Mouse (Mus musculus): Measurements from ENCODE around the gene Cdhr3. TPM values are rescaled to one million over a fixed set of nuclear protein-coding genes. Genes with fewer than 3 reads are reported as not detected.

Cdhr3 gene
- total and polyA plus RNA-seq, 3 experiments: 0.34 to 1.8 (median 0.39) TPM

- H3K36me3 ChIP-seq (ENCODE audit: control insufficient read depth, insufficient read depth, low read length): no peaks in the 10 kb centered on the region
- H3K9ac ChIP-seq (ENCODE audit: low read depth, low read length): no peak overlapping the region
- H3K27ac ChIP-seq: no peak overlapping the region
- no peak overlapping the region for H3K4me3 ChIP-seq
- 89% methylated on average over 3 of the region's 3 CpGs for WGBS
- intact Hi-C loops (cut with DNase I): no loop called here
- no peaks in the 10 kb centered on the region for H3K79me2 ChIP-seq (replicated peaks; ENCODE audit: control insufficient read depth, insufficient read depth, low read length)
- no peak for TF ChIP-seq CTCF (IDR thresholded peaks at IDR 0.05)
- TF ChIP-seq POLR2A (IDR thresholded peaks at IDR 0.05; ENCODE audit: insufficient read depth, low read depth, low read length): no peak
- TF ChIP-seq EP300 (IDR thresholded peaks at IDR 0.05; ENCODE audit: insufficient read depth, low read depth, low read length): no peak
- peaks cover 4% of the 10 kb centered on the region for H3K4me1 ChIP-seq (ENCODE audit: control insufficient read depth, insufficient read depth, low read length)
- H3K27me3 ChIP-seq (ENCODE audit: control insufficient read depth, insufficient read depth, low read length): no peaks in the 10 kb centered on the region
- DNase-seq: no peak
Measured at GRCm38 (mm10) chr12:33048391-33048790, 44.3 kb downstream of the Cdhr3 start.

DNA sequence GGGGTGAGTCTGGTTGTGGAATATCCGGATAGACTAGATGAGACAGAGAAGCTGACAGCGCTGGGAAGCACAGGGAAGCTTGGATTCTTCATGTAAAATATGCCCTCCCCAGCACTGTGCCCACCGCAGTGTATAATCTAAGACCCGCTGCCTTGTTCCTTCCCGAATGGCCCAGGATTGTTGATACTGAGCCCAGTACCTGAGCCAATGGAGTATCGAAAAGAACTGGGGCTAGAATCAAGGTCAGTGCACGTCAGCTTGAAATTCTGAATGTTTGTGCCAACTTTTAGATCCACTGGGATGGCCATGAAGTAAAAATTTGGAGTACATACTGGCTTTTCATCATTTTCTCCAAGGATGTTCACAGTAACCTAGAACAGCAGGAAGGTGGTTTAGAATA is 46.2 kb downstream of the Cdhr3 start:
- no peak overlapping the region for H3K9ac ChIP-seq (ENCODE audit: low read depth, low read length)
- H3K4me3 ChIP-seq: no peak overlapping the region
- TF ChIP-seq EP300 (IDR thresholded peaks at IDR 0.05; ENCODE audit: insufficient read depth, low read depth, low read length) (no peak), CTCF (IDR thresholded peaks at IDR 0.05) (no peak), POLR2A (IDR thresholded peaks at IDR 0.05; ENCODE audit: insufficient read depth, low read depth, low read length) (no peak)
- DNase-seq: no peak
- no peaks in the 10 kb centered on the region for H3K27me3 ChIP-seq (ENCODE audit: control insufficient read depth, insufficient read depth, low read length)
- H3K36me3 ChIP-seq (ENCODE audit: control insufficient read depth, insufficient read depth, low read length): no peaks in the 10 kb centered on the region
- H3K79me2 ChIP-seq (replicated peaks; ENCODE audit: control insufficient read depth, insufficient read depth, low read length): no peaks in the 10 kb centered on the region
- 80% methylated on average over 7 of the region's 7 CpGs for WGBS
- H3K27ac ChIP-seq: no peak overlapping the region
- intact Hi-C loops (cut with DNase I): no loop called here
- H3K4me1 ChIP-seq (ENCODE audit: control insufficient read depth, insufficient read depth, low read length): peaks cover 4% of the 10 kb centered on the region

GRCm38 (mm10) chr12:33045533-33046361 is 46.9 kb downstream of the Cdhr3 start:
- peak overlapping the region; percentile 23; the same call in 1 of the 2 replicates for H3K4me3 ChIP-seq
- peak in 1 of 2 experiments; percentile 33 for DNase-seq
- H3K27me3 ChIP-seq (ENCODE audit: control insufficient read depth, insufficient read depth, low read length): no peaks in the 10 kb centered on the region
- no peak for TF ChIP-seq POLR2A (IDR thresholded peaks at IDR 0.05; ENCODE audit: insufficient read depth, low read depth, low read length)
- no peak overlapping the region for H3K9ac ChIP-seq (ENCODE audit: low read depth, low read length)
- H3K27ac ChIP-seq: no peak overlapping the region
- no peaks in the 10 kb centered on the region for H3K79me2 ChIP-seq (replicated peaks; ENCODE audit: control insufficient read depth, insufficient read depth, low read length)
- intact Hi-C loops (cut with DNase I): no loop called here
- no peaks in the 10 kb centered on the region for H3K36me3 ChIP-seq (ENCODE audit: control insufficient read depth, insufficient read depth, low read length)
- H3K4me1 ChIP-seq (ENCODE audit: control insufficient read depth, insufficient read depth, low read length): peaks cover 4% of the 10 kb centered on the region
- WGBS: 38% methylated on average over 16 of the region's 16 CpGs

GRCm38 (mm10) chr12:33041476-33041875 is 51.2 kb downstream of the Cdhr3 start:
- Histone ChIP-seq H3K9ac (ENCODE audit: low read depth, low read length) (no peak overlapping the region), H3K4me3 (no peak overlapping the region), H3K4me1 (ENCODE audit: control insufficient read depth, insufficient read depth, low read length) (peaks cover 4% of the 10 kb centered on the region), H3K27ac (no peak overlapping the region), H3K36me3 (ENCODE audit: control insufficient read depth, insufficient read depth, low read length) (no peaks in the 10 kb centered on the region), H3K27me3 (ENCODE audit: control insufficient read depth, insufficient read depth, low read length) (no peaks in the 10 kb centered on the region), H3K79me2 (replicated peaks; ENCODE audit: control insufficient read depth, insufficient read depth, low read length) (no peaks in the 10 kb centered on the region)
- TF ChIP-seq POLR2A (IDR thresholded peaks at IDR 0.05; ENCODE audit: insufficient read depth, low read depth, low read length): no peak
- no peak for TF ChIP-seq CTCF (IDR thresholded peaks at IDR 0.05)
- no peak for TF ChIP-seq EP300 (IDR thresholded peaks at IDR 0.05; ENCODE audit: insufficient read depth, low read depth, low read length)
- 73% methylated on average over 7 of the region's 7 CpGs for WGBS
- peak in 1 of 2 experiments; percentile 24 for DNase-seq
- intact Hi-C loops (cut with DNase I): no loop called here

- Histone ChIP-seq H3K27ac (no peak overlapping the region), H3K4me1 (ENCODE audit: control insufficient read depth, insufficient read depth, low read length) (peaks cover 6% of the 10 kb centered on the region), H3K4me3 (no peak overlapping the region), H3K9ac (ENCODE audit: low read depth, low read length) (no peak overlapping the region), H3K27me3 (ENCODE audit: control insufficient read depth, insufficient read depth, low read length) (no peaks in the 10 kb centered on the region), H3K36me3 (ENCODE audit: control insufficient read depth, insufficient read depth, low read length) (no peaks in the 10 kb centered on the region), H3K79me2 (replicated peaks; ENCODE audit: control insufficient read depth, insufficient read depth, low read length) (no peaks in the 10 kb centered on the region)
- TF ChIP-seq POLR2A (IDR thresholded peaks at IDR 0.05; ENCODE audit: insufficient read depth, low read depth, low read length) (no peak), CTCF (IDR thresholded peaks at IDR 0.05) (no peak), EP300 (IDR thresholded peaks at IDR 0.05; ENCODE audit: insufficient read depth, low read depth, low read length) (no peak)
- no peak for DNase-seq
- WGBS: 61% methylated on average over 2 of the region's 2 CpGs
- intact Hi-C loops (cut with DNase I): no loop called here
Measured at GRCm38 (mm10) chr12:33040811-33041210, 51.9 kb downstream of the Cdhr3 start.

- no peak for TF ChIP-seq EP300 (IDR thresholded peaks at IDR 0.05; ENCODE audit: insufficient read depth, low read depth, low read length)
- no peak for TF ChIP-seq POLR2A (IDR thresholded peaks at IDR 0.05; ENCODE audit: insufficient read depth, low read depth, low read length)
- TF ChIP-seq CTCF (IDR thresholded peaks at IDR 0.05): no peak
- no peak for DNase-seq
- no peak overlapping the region for H3K4me3 ChIP-seq
Measured at GRCm38 (mm10) chr12:33038676-33039075, 54.0 kb downstream of the Cdhr3 start.

More at GRCm38 (mm10) chr12:33038676-33039075, 54.0 kb downstream of the Cdhr3 start:
- no peaks in the 10 kb centered on the region for H3K36me3 ChIP-seq (ENCODE audit: control insufficient read depth, insufficient read depth, low read length)
- no peak overlapping the region for H3K27ac ChIP-seq
- no peaks in the 10 kb centered on the region for H3K27me3 ChIP-seq (ENCODE audit: control insufficient read depth, insufficient read depth, low read length)
- peaks cover 7% of the 10 kb centered on the region for H3K4me1 ChIP-seq (ENCODE audit: control insufficient read depth, insufficient read depth, low read length)
- intact Hi-C loops (cut with DNase I): no loop called here
- no peak overlapping the region for H3K9ac ChIP-seq (ENCODE audit: low read depth, low read length)
- no peaks in the 10 kb centered on the region for H3K79me2 ChIP-seq (replicated peaks; ENCODE audit: control insufficient read depth, insufficient read depth, low read length)
